Mouse (Mus musculus): ENCODE results near the gene Ccnl1.

Gene Ccnl1

DNA sequence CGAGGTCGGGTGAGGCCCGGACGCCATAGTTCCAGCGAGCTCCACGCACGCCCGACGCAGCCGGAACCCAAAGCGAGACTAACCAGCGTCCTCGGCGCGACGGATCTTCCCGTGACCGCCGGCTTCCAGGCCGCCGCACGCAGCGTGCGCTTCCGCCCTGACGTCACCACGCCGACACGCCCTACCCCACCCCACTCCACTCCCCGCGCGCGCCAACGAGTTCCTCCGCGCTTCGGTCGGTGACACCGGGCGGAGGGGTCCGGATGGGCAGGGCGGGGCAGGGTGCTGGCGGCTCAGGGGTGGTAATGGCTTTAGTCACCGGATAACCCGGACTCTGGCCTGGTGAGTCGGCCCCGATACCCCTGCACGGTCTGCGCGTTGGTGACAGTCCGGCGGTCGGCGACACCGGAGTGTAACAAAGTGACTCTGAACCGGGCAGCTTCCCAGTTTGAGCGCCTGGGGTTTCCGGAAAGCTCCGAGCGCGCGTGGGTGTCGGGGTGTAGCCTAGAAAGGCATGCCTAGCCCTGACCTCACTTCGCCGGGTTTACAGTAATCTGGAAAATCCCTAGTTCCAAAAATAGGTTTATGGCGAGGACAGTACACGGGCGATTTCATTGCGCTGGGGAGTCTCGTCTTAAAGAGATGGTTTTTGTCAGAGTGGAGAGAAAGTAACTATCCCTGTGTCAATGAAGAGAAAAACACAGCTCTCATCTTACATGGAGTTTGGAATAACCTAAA lies at the start of gene Ccnl1:
Gene Ccnl1, minus strand, starts transcription at position 148 of the 738 bp plus-strand sequence.
- peak; percentile 98 for DNase-seq

DNA sequence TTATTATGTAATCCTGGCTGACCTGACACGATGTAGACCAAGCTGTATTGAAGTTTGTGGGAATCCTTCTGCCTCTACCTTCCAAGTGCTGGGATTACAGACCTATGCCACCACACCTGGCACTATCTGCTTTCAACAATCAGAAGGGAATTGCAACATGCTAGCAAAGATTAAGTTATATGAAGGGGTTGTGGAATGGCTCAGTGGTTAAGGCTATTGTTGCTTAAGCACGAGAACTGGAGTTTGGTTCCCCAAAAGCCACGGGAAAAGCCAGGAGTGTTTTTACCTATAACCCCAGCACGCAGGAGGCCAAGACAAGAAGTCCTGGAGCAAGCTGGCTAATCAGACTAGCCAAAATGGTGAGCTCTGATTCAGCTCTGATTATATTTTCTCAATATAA lies 46.9 kb upstream of the Ccnl1 start:
- DNase-seq: no peak

DNA sequence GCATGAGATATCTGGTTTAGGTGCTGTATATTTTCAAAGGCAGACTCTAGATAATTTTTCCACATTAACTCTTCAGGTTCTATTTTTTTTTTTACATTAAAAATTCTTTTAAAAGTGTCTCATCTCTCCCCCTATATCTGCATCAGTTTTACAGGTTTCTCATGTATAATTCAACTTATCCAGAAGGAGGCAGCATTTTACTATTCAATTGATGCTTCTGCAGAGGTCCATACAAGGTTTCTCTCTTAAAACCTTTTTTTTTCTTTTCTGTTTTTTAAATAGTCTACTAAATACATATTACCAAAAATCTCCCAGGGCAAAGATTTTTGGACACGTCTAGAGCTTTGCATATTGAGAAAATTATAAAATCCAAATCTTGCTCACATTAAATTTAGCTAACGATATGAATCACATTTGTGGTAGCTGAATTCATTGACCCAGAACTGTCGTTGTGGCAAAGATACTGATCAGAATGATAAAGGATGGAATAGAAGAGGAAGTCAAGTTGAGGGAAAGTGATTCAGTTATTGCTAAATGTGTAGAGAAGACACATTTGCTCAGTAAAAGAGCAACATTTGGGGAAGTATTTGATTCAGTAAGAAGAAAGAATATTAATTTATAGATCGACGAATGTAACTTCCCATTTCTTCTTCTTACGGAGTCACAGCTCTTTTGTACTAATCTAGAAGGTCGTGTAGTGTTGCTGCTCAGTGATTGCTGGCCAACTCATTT lies 46.3 kb upstream of the Ccnl1 start:
- DNase-seq: no peak

DNA sequence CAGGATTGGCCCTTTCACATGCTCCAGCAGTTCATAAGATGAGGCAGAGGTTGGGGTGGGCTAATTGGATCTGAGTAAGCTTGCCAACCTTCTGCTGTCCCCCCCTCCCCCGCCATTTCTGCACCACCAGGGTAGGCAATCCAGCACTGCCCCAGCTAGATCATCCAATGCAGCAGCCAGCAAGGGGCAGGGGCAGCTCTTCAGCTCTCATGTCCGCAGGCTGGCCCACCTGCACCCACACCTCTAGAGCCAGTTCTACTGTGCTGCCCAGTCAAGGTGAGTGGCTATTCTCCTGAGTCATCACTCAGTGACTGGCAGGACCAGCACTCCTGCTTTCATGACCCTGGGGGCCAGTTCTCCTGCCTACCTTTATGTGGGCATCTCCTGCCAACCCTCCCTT lies 42.4 kb upstream of the Ccnl1 start:
- no peak for DNase-seq

DNA sequence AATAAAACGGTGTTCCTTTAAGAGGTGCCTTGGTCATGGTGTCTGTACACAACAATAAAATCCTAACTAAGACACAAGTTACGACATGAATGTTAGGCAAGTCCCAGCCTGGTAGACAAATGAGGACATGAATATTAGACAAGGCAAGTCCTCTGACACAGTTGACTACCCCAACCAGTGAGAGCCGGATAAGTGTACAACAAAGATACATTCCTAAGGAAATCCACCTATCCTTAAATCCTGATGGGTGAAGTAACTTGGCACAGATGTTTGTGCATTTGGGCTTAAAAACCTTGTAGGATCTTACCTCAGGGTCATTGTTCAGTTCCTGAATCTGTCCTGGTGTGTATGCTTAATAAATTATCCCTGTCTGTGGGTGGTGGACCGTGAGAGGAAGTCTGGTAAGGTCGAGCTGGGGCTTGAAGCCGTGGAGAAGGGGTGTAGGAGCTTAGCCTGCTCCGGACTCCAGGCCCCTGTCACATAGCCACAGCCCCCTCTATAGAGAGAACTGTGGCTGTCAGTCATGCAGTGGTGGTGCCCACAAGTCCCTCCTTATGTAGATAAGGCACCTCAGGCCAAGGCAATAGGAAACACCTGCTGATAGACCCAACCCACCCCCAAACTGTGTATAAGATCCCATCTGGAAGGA lies 39.4 kb upstream of the Ccnl1 start:
- no peak for DNase-seq

DNA sequence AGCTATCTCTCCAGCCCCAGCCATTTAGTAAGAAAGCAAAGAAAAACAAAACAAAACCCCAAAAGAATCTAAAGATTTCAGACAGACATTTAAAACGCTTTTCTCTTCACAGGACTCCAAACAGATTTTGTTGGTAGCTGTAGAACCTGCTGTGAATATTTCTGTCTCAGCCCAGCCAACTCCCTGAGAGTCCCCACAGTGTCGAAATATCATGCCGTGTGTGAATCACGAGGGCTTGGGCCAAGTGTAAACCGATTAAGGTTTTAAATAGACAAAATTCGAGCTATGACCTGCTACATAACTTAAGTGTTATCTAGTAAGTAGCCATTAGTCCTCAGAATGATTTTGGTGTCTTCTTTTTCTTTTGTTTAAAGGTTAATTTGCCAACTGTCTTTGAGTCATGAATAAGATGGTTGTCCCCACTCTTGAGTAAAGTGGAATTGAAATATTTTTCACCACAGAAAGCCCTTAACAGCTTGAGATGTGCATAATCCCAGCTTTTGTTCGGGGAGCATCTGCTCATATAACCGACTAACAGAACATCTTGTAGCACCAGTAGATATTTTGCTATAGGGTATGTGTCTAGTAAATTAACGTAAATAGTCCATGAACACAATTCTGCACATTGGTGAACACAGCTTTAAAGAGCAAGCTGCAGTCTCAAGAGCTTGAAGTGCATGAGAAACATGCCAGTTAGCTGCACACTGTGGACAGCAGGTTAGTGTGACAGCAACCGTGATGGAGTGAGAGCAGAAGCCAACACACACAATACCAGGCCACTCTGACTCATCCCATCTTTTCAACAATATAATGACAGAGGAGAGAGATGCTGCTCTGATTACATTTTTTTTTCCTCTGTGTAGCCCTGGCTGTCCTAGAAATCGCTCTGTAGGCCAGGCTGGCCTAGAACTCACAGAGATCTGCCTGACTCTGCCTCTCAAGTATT lies 34.6 kb upstream of the Ccnl1 start:
- DNase-seq: no peak

DNA sequence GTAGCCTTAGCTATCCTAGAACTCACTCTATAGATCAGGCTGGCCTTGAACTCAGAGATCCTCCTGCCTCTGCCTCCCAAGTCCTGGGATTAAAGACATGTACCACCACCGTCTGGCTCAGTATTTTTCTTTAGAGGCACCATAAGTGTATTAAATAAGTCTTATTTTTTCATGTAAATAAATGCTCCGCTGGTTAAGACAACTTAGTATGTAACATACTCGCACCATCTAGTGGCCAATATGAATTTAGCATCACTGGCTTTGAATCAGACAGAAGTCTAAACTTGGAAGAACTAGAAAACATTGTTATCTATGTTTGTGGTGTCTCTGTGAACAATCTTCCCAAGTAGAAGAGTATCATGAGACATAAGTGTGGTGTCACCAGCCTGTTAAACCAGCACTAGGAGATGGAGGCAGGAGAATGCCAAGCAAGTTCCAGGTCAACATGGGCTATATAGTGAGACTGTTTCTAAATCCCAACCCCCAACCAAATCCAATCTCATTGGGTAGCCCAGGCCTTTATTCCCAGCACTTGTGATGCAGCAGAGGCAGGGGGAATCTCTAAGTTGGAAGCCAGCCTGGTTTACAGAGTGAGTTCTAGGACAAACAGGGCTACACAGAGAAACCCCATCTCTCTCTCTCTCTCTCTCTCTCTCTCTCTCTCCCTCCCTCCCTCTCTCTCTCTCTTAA lies 33.1 kb upstream of the Ccnl1 start:
- peak; percentile 61 for DNase-seq

DNA sequence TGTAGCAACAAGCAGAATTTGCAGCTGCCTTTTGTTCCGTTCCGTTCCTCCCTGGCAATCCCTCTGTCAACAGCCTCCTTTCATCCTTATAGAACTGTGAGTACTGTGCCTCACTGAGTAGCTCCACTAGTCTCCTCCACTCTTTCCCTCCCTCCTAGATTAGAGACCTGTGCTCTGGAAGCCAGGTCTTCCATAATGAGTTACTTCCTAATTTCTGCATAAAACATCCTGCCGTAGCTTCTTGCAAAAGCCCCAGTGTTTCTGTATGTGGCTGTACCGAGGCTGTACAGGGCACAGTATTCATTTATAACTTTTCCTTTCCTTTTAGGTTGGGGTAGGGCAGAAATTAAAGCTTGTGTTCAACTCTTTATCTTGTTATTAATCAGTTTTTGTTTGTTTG lies 32.5 kb upstream of the Ccnl1 start:
- DNase-seq: no peak

DNA sequence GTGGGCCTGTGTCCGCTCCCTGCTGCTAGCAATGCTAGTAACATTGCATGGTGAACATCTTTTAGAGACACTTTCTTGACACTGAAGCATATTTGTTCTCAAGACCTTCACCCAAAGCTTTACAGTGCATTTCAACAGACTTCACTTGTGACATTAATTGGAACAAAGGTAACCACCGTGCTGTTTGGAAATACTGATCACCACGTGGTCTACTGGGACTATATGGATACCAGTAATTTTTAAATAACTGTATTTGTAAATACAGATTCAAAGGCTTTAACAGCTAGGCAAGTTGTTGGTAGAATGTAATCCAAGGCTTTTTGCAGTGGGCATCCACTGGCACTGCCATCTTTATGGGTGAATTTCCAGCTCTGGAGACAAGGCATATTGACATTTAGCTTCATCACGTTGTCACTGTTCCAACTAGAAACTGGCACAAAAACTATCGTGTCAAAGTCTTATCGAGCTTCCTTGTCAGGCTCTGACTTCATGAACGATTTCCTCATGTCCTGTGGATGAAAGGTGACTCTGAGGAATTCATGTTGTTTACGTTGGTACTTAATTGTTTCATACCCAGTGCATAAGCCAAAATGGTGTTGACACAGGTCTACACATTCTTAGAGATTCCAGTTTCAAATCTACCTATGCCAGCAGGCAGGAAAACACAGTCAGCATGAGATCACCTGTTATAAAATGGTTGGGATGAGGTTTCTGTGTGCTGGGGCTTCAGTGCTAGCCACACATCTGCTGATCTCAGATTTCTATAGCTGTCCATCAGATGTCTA lies 30.9 kb upstream of the Ccnl1 start:
- no peak for DNase-seq

DNA sequence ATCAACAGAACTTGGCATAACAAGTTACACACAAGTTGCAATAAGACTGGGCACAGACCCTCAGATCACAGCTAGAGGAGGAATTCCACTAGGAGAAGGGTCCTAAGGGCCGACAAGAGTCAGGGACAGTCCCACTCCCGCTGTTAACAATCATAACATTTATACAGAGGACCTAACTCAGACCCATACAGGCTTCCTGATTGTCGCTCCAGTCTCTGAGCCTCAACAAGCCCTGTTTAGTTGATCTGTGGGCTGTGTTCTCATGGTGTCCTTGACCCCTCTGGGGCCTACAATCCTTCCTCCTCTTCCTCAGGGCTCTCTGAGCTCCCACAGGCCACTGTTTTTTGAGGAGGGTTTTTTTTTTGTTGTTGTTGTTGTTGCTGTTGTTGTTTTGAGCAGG lies 18.2 kb upstream of the Ccnl1 start:
- DNase-seq: no peak

DNA sequence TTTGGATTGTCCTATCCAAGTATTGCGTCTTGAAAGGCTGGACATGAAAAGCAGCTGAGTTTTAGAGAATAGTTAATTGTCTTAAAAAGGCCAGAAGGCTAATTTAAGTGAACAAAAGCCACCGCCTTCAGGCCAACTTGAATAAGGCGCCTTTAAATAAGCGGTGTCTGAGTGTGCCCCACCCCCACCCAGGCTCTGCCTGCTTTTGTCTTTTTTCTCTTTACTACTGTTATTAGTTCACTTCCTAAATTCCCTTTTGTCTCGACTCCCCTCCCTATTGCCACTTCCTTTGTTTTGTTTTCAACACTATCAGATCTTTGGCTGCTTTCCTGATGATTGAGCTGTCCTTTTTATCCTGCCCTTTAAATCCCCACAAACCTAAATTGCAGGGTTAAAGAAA lies 17.3 kb upstream of the Ccnl1 start:
- peak; percentile 65 for DNase-seq

DNA sequence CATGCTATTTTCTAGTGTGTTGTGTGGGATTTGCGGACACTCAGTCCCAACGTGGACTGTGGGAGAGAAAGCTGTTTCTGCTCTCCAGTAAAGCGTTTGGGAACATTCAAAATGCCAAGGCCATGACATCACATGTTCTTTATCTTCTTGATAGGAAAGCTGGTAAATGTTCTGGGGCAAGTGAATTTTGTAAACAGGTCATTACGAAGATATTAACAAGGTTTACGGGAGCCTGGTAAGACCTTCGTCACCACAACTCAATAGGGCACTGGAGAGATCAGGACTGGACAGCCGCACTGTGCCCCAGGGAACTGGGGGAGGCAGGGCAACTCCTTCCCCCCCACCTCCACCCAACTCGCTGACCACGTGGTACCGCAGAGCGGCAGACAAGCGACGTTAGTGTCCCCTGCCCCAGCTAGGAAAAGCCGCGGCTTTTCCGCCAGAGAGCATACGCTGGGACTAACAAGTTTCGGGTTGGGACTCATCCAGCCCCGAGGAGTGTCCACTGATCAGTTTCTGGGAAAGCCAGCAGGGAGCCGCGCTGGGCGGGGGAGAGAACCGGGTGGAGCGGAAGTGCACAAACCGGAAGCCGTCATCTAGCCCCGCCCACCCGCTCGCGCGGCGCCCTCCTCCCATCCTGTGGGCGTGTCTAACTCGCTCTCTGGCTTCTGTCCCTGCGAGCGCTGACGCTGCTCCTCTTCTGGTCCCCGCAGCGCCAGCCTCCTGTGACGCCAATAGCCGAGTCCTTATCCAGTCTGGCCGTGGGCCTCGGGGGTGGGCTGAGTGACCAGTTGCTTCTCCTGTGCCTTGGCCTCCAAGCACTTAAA lies 16.4 kb upstream of the Ccnl1 start:
- peak; percentile 99 for DNase-seq

DNA sequence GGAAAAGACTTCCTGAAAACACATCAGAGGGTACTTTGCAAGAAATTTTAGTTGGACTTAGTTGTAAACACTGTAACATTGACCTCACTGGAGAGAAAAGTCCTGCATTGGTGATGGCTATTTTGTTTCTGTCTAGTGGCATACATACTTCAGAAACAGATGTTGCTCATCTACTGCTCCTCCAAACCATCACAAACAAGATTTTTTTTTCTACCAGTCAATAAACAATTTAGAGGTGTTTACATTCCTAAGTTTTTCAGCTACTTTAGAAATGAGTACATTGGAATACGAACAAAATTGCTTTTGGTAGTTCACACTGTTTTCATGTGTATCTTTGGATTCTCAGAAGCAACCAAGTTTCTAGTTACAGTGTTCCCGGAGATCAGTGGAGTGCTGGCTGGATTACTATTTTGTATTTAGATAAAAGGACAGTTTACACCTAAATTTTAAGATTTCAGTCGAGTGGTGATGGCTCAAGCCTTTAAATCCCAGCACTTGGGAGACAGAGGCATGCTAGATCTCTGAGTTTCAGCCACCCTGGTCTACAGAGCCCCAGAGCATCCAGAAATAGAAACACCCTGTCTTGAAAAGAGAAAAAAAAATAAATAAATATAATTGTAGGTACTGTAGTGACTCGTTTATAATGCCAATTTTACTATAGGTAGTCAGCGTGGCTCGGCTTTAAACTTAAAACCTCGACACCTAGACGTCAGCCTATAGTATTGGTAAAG lies 15.6 kb upstream of the Ccnl1 start:
- no peak for DNase-seq

DNA sequence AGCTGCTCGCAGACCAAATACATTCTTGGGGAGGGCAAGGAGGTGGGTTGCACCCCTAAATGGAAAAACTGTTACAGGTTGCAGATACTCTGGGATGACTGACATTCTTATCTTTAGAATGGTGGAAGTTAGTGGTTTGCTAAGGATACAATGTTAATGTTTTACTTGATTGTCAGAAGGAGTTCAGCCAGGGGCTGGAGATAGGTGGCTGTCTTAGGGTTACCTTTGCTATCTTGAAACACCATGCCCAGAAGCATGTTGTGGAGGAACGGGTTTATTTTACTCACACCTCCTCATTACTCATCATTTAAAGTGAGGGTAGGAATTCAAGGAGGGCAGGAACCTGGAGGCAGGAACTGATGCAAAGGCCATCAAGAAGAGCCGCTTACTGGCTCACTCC lies 11.1 kb upstream of the Ccnl1 start:
- DNase-seq: no peak

DNA sequence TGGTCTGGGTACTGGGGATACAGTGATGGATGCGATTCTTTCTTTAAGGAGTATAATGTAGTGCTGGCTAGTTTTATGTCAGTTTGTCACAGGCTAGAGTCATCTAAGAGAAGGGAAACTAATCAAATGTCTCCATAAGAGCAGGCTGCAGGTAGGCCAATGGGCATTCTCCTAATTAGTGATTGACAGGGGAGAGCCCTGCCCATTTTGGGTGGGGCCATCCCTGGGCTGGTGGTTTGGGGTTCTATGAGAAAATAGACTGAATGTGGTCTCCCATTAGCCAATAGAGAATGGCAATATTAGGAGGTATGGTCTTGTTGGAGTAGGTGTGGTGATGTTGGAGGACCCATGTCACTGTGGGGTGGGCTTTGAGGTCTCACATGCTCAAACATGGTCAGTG lies 8.3 kb upstream of the Ccnl1 start:
- no peak for DNase-seq

DNA sequence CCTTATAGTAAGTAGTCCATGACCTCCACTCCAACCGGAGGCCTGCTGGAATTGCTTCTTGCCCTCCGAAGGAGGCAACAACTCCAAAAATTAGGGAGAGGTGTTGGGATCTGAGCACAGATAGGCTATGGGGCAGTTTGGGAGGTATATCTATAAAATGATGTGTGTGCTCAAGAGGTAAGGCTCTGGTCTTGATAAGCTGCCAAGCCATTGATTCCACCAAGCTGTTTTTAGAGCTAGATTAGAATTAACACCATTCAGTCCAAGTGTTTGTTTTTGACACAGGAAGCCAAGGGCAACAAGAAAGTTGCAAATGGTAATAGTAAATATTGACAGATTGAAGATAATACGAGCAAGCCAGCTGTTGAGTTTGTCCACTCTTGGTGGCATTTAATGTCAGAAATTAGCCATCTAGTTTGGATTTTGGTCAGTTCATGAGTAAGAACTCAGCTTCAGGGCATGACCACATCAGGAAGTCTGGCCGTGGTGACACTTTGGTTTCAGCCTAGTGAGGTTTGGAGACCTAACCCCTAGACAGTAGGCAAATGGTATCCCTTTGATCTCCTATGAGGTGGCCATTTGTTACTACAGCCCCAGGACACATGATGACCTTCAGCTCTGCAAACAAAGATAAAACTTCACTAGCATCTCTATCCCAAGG lies 4.4 kb upstream of the Ccnl1 start:
- DNase-seq: no peak

DNA sequence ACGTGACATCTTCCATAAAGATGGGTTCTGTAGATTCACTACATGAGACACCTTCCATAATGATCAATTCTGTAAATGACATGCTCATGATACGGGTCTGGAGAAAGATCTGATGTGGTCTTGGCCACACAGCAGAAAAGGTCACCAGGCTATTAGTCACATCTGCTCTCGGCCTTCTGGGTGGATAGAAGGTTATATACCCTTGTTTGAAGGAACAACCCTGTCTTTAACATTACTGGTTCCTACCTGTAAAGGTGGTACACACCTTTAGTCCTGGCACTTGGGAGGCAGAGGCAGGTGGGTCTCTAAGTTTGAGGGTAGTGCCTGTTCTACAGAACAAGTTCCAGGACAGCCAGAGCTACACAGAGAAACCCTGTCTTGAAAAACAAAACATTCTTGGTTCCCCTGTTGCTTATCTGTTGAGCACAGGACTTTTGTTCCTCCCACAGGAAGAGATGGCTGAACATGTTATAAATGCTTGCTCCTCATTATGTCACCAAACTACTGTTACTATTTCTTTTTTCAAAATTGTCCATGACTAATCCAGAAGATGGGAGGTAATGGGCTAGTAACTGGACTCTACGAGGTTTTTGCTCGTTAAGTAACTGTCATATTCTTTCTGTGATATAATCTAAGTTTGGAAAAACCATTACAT lies 2.4 kb upstream of the Ccnl1 start:
- DNase-seq: no peak

DNA sequence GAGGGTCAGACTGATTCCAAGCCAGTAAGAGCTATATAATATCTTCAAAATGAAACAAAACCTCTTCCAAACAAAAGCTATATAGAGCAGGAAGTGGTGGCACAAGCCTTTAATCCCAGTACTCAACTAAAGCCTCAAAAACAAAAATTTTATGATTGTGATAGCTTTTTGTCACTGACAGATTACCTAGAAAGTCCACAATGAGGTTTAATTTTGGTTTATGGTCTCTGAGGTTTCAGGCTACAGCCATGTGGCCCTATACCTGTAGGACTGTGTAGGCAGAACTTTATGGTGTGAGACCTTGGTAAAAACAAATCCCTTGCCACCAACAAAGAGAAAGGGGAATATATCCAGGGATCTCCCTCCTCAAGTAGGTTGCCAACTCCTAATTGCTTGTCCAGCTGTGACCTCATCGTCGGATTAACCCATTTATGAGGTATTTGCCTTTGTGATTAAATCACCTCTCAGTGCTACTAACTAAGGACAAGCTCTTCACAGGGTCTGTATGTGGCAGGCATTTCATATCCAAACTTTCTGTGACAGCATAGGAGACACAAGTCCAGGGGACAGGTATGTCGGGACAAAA lies 1.5 kb upstream of the Ccnl1 start:
- no peak for DNase-seq

Data from lung, postnatal 14 days (tissue).